Mouse (Mus musculus) hindbrain, embryonic 16.5 days (tissue): ENCODE measurements around the gene Snrpa. TPM values are rescaled to one million over a fixed set of nuclear protein-coding genes. Genes with fewer than 3 reads are reported as not detected.

Experiments used
- ATAC-seq: fragments of 200-750 bp; cut with Nextera tagmentation; 2 replicates; pipeline ENCODE4 v1.8.0; 2017; ENCODE audit warnings: moderate TSS enrichment, moderate library complexity
- H3K27ac ChIP-seq: fragments of 300-500 bp; sonication (generic); 2 replicates; pipeline ENCODE4 v1.5.1; 2014; ENCODE audit warnings: low read depth, mild to moderate bottlenecking, control low read depth, low read length, moderate library complexity
- H3K27me3 ChIP-seq: fragments of 300-500 bp; sonication (generic); replicated peaks from 2 replicates; pipeline ENCODE4 v1.6.1; 2014; ENCODE audit warnings: low read length; ENCODE audit not compliant: control insufficient read depth, insufficient read depth
- H3K36me3 ChIP-seq: fragments of 300-500 bp; sonication (generic); 2 replicates; pipeline ENCODE4 v1.6.1; 2014; ENCODE audit warnings: mild to moderate bottlenecking, low read length, moderate library complexity, mixed read lengths; ENCODE audit not compliant: control insufficient read depth, insufficient read depth
- H3K4me1 ChIP-seq: fragments of 300-500 bp; sonication (generic); 2 replicates; pipeline ENCODE4 v1.6.1; 2014; ENCODE audit warnings: low read depth, low read length; ENCODE audit not compliant: control insufficient read depth, insufficient read depth
- H3K4me2 ChIP-seq: fragments of 300-500 bp; sonication (generic); 2 replicates; pipeline ENCODE4 v1.6.1; 2014; ENCODE audit warnings: mild to moderate bottlenecking, low read length, control low read depth, moderate library complexity
- H3K4me3 ChIP-seq: fragments of 300-500 bp; sonication (generic); 2 replicates; pipeline ENCODE4 v1.5.1; 2014; ENCODE audit warnings: mild to moderate bottlenecking, low read length, control low read depth, moderate library complexity
- H3K9ac ChIP-seq: fragments of 300-500 bp; sonication (generic); 2 replicates; pipeline ENCODE4 v1.6.1; 2014; ENCODE audit warnings: low read depth, mild to moderate bottlenecking, control low read depth, low read length, moderate library complexity
- H3K9me3 ChIP-seq: fragments of 300-500 bp; sonication (generic); 2 replicates; pipeline ENCODE4 v1.6.1; 2014; ENCODE audit warnings: mild to moderate bottlenecking, low read length, moderate library complexity; ENCODE audit not compliant: control insufficient read depth
- WGBS: fragments of 180-500 bp; shearing (Covaris S2); extraction: QIAGEN DNeasy Blood & Tissue Kit; methylation state at CpG from one replicate; pipeline ENCODE4 v1.1.7; 2014; 5-methylcytosine and 5-hydroxymethylcytosine counted together
- polyA plus RNA-seq: library from polyadenylated mRNA; unstranded; fragments of >200 nt; fragmentation: Nextera tagmentation; extraction: Ambion mirVana; gene quantifications from 2 replicates; pipeline ENCODE4 v1.2.1, GENCODE M21; 2015

The Snrpa gene
- polyA plus RNA-seq, 1 experiment from 2014 or later, result 177 TPM

- H3K4me1 ChIP-seq, result 0 out of 2 replicates have a peak, but pooled peaks cover 3% of the 10 kb centered on the region
- no peaks in the 10 kb centered on the region for H3K9me3 ChIP-seq
- H3K36me3 ChIP-seq, result peaks cover 17% of the 10 kb centered on the region; the same call in 1 of the 2 replicates
- 88% methylated on average over 7 of the region's 7 CpGs for WGBS
- H3K27ac ChIP-seq, result no peak overlapping the region
- no peak overlapping the region for H3K4me3 ChIP-seq
- no peak for ATAC-seq
- H3K27me3 ChIP-seq, result no peaks in the 10 kb centered on the region
- no peak overlapping the region for H3K9ac ChIP-seq
- no peak overlapping the region for H3K4me2 ChIP-seq
Observed at GRCm38 (mm10) chr7:27218586-27218985, 22.5 kb upstream of the Snrpa start.

- Histone ChIP-seq H3K27ac (no peak overlapping the region), H3K4me3 (no peak overlapping the region), H3K9me3 (no peaks in the 10 kb centered on the region), H3K4me1 (no peaks in the 10 kb centered on the region), H3K4me2 (no peak overlapping the region), H3K9ac (no peak overlapping the region), H3K36me3 (peaks cover 50% of the 10 kb centered on the region), H3K27me3 (no peaks in the 10 kb centered on the region)
- ATAC-seq, result no peak
- 90% methylated on average over 2 of the region's 2 CpGs for WGBS
Observed at GRCm38 (mm10) chr7:27212626-27213025, 16.6 kb upstream of the Snrpa start.

GRCm38 (mm10) chr7:27203730-27204449 lies 7.8 kb upstream of the Snrpa start:
- no peak overlapping the region for H3K4me2 ChIP-seq
- no peak overlapping the region for H3K4me3 ChIP-seq
- 96% methylated on average over 8 of the region's 8 CpGs for WGBS
- no peaks in the 10 kb centered on the region for H3K9me3 ChIP-seq
- H3K4me1 ChIP-seq, result no peaks in the 10 kb centered on the region
- ATAC-seq, result no peak
- no peak overlapping the region for H3K9ac ChIP-seq
- no peaks in the 10 kb centered on the region for H3K27me3 ChIP-seq
- no peak overlapping the region for H3K27ac ChIP-seq
- peaks cover 25% of the 10 kb centered on the region for H3K36me3 ChIP-seq

DNA sequence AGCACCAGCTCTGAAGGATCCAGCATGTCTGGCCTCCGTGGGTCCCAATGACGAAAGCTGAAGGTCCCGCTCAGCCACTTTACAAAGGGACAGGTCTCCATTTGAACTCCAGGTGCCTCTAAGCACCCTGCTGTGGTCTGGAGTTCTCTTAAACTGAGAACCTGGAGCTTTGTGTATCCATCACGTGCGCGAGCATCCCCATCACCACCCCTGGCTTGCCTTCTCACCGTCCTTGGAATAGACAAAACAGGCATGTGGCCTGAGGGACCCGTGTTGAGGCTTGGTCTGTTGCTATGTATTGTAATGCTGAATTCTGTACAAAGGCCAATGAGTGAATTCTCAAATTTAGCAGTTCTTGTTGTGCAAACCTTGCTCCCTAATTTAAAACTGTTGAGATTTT lies 2.7 kb upstream of the Snrpa start:
- H3K4me2 ChIP-seq, result no peak overlapping the region
- no peak for ATAC-seq
- no peak overlapping the region for H3K9ac ChIP-seq
- H3K4me3 ChIP-seq, result no peak overlapping the region
- no peak overlapping the region for H3K27ac ChIP-seq
- H3K27me3 ChIP-seq, result no peaks in the 10 kb centered on the region
- peaks cover 14% of the 10 kb centered on the region for H3K4me1 ChIP-seq
- 94% methylated on average over 8 of the region's 8 CpGs for WGBS
- H3K36me3 ChIP-seq, result peaks cover 7% of the 10 kb centered on the region; the same call in 1 of the 2 replicates
- no peaks in the 10 kb centered on the region for H3K9me3 ChIP-seq

DNA sequence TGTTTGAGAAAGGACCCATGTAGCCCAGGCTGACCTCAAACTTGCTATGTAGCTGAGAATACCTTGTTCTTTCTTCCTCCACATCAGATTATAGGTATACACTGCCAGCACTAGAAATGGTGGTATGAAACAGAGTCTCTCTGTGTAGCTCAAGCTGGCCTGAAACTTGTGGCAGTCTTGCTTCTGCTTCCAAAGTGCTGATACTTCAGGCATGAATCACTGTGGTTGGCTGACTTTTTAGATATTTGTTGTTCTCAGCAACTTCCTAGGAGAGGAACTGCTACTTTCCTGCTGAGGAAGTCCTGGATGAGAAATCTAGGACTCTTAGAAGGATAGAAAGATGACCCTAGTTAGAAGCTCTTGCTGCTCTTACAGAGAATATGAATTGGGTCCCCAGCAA lies 2.3 kb upstream of the Snrpa start:
- no peaks in the 10 kb centered on the region for H3K27me3 ChIP-seq
- no peak overlapping the region for H3K9ac ChIP-seq
- no peak for ATAC-seq
- no peaks in the 10 kb centered on the region for H3K9me3 ChIP-seq
- peaks cover 7% of the 10 kb centered on the region; the same call in 1 of the 2 replicates for H3K36me3 ChIP-seq
- H3K4me1 ChIP-seq, result peaks cover 18% of the 10 kb centered on the region
- H3K4me2 ChIP-seq, result no peak overlapping the region
- no peak overlapping the region for H3K27ac ChIP-seq
- no peak overlapping the region for H3K4me3 ChIP-seq

GRCm38 (mm10) chr7:27197634-27198033 lies 1.6 kb upstream of the Snrpa start:
- H3K36me3 ChIP-seq, result peaks cover 7% of the 10 kb centered on the region; the same call in 1 of the 2 replicates
- H3K4me2 ChIP-seq, result no peak overlapping the region
- ATAC-seq, result no peak

DNA sequence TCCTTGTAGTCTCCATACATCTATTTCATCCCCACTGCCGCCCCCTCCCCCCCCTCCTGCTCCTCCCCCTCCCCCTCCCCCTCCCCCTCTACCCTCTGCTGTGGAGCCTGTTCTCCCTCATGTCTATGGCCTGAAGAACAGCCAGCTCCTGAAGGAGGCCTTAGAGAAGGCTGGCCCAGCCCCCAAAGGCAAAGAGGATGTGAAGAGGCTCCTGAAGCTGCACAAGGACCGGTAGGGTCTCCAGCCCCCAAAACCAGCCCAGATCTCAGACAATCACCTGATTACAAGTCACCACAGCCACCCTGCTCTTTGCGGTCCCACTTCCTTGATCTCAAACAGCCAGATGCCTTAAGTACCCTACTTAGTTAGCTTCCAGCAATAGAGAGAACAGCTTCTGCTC lies 1.1 kb upstream of the Snrpa start:
- Histone ChIP-seq H3K9me3 (no peaks in the 10 kb centered on the region), H3K4me2 (no peak overlapping the region), H3K27me3 (no peaks in the 10 kb centered on the region), H3K9ac (no peak overlapping the region), H3K4me1 (peaks cover 20% of the 10 kb centered on the region), H3K27ac (no peak overlapping the region), H3K36me3 (peaks cover 9% of the 10 kb centered on the region), H3K4me3 (no peak overlapping the region)
- ATAC-seq, result no peak
- WGBS, result 95% methylated on average over 3 of the region's 3 CpGs

More at GRCm38 (mm10) chr7:27197634-27198033, 1.6 kb upstream of the Snrpa start:
- 94% methylated on average over 8 of the region's 8 CpGs for WGBS
- Histone ChIP-seq H3K27ac (no peak overlapping the region), H3K4me1 (peaks cover 20% of the 10 kb centered on the region), H3K9ac (no peak overlapping the region), H3K4me3 (no peak overlapping the region), H3K9me3 (no peaks in the 10 kb centered on the region), H3K27me3 (no peaks in the 10 kb centered on the region)

- no peak overlapping the region for H3K4me3 ChIP-seq
- no peak overlapping the region for H3K9ac ChIP-seq
- no peaks in the 10 kb centered on the region for H3K27me3 ChIP-seq
- H3K9me3 ChIP-seq, result no peaks in the 10 kb centered on the region
- ATAC-seq, result no peak
- no peak overlapping the region for H3K27ac ChIP-seq
- H3K4me2 ChIP-seq, result no peak overlapping the region
- H3K4me1 ChIP-seq, result peaks cover 20% of the 10 kb centered on the region
- WGBS, result 90% methylated on average over 4 of the region's 4 CpGs
- peaks cover 43% of the 10 kb centered on the region for H3K36me3 ChIP-seq
Observed at GRCm38 (mm10) chr7:27193731-27194130, 2.3 kb downstream of the Snrpa start.

DNA sequence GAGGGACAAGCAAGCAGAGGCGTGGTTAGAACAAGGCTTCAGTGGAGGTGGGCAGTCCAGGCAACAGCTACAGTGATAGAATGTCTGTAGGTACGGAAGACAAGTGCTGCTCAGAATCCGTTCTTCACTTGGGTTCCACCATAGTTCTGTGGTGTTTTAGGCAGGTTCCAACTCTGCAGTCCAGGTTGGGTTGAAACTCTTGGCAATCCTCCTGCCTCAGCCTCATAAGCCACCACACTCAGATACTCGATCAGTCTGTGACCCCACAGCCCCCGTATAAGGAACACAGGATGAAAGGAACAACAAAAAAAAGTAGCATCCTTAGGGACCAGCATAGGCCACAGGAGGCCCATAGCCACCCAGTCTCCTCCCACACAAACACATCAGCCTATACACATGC lies 3.6 kb downstream of the Snrpa start:
- Histone ChIP-seq H3K27me3 (no peaks in the 10 kb centered on the region), H3K9ac (no peak overlapping the region), H3K36me3 (peaks cover 52% of the 10 kb centered on the region), H3K4me3 (no peak overlapping the region), H3K4me2 (no peak overlapping the region), H3K4me1 (peaks cover 20% of the 10 kb centered on the region), H3K9me3 (no peaks in the 10 kb centered on the region), H3K27ac (no peak overlapping the region)
- 98% methylated on average over 5 of the region's 5 CpGs for WGBS
- ATAC-seq, result no peak
